Mouse (Mus musculus): ENCODE data around the gene Slc9a5.

GRCm38 (mm10) chr8:105409947-105410346 lies 61.3 kb downstream of the Slc9a5 start:
- TF ChIP-seq CTCF (IDR thresholded peaks at IDR 0.05; ENCODE audit: borderline replicate concordance, insufficient read depth, low read depth, low read length) (0 out of 2 replicates have a peak, but pooled peaks have one; percentile 6), POLR2A (IDR thresholded peaks at IDR 0.05; ENCODE audit: borderline replicate concordance, insufficient read depth, low read length) (no peak)
